Mouse (Mus musculus) kidney, postnatal 4 days (tissue): Measurements from ENCODE around the gene Suv39h2.

Experiments
- DNase-seq, 2 experiments: peaks; one replicate each; pipeline ENCODE4 v3.0.0; 2021; ENCODE audit warnings: mixed read lengths in 2 of 2

Gene Suv39h2

DNA sequence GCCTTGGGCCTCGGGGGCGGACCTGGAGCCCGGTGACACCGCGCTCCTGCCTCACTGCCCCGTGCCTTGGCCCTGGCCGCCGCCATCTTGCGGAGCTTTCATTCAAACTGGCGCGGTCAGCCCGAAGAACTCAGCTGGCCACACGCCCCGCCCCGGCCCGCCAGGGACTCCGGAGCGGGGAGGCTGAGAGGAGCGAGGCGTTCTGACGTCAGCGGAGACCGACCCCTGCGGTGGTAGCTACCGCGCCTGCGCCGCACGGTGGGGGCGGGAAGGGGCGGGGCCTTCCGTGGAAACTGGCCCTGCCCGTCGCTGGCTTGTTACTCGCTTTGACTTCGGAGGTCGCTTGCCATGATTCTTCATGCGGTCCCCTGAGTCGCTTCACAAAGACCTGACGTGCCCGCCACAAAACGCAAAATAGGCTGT lies at the start of gene Suv39h2:
Gene Suv39h2 (minus strand): TSS at position 171 of the 423 bp plus-strand sequence.
- DNase-seq = peak; percentile 99

DNA sequence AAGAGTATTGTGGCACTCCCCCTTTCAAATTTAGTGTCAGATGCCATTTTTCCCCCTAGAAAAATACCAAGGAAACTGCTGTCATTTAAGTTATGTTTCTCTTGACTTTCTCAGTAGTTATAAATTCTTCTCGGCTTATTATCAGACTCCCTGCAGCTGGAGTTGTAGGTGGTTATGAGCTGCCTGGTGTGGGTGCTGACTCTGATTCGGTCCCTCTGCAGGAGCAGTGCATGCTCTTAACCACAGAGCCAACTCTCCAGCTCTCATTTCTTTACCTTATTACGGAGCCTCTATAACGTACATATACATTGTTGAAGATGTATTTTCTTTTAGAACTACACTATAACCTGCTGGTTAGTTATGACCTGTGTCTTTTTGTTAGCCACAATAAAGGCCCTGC lies 47.7 kb upstream of the Suv39h2 start:
- no peak for DNase-seq

GRCm38 (mm10) chr2:3512552-3513454 lies 38.0 kb upstream of the Suv39h2 start, which contains the start of the genes Gm45902, Hspa14 and Cdnf:
TSS of gene Gm45902 (minus strand) at chr2:3512790.
TSS of gene Hspa14 (minus strand) at chr2:3512814.
TSS of gene Cdnf (plus strand) at chr2:3513030.
- DNase-seq = peak; percentile 93 to 96

- DNase-seq = peak; percentile 38 to 46
These were observed 37.2 kb upstream of the Suv39h2 start for GRCm38 (mm10) chr2:3512076-3512475.

GRCm38 (mm10) chr2:3500886-3501285 lies 26.1 kb upstream of the Suv39h2 start:
- DNase-seq = no peak

DNA sequence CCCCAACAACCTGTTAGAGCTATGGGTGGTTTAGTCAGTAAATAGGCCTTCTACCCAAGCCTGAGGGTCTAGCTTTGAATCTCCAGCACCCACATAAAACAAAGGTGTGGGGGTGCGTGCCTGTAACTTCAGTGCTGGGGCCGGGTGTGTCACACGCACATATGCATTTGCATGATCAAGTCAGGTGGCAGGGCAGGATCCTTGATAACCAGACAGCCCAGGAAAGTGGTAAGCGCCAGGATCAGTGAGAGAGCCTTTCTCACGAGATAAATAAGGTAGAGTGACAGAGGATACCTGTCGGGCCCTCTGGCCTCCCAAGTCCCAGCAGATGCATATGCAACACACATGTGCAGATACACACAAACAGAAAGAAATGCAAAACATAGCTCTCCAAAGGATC lies 24.7 kb upstream of the Suv39h2 start:
- no peak for DNase-seq

- no peak for DNase-seq
These were observed 19.1 kb upstream of the Suv39h2 start for GRCm38 (mm10) chr2:3493833-3494409.

DNA sequence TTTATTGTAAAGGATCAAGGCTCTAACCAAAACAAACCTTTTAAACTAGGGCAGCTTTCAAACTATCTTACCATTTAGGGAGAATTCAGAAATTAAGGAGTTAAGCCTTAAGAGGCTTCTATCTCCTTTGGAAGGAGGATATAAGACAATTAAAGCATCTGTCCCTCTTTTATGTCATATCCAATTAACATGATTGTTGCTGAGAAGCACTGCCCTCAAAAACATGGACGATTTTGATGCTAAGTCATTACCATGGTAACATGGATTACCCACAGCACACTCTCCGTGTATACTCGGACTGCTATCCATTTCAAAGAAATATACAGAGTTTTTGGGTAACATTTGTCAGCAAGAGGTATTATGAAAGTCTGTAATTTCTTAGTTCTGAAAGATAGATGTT lies 15.0 kb upstream of the Suv39h2 start:
- DNase-seq = no peak

DNA sequence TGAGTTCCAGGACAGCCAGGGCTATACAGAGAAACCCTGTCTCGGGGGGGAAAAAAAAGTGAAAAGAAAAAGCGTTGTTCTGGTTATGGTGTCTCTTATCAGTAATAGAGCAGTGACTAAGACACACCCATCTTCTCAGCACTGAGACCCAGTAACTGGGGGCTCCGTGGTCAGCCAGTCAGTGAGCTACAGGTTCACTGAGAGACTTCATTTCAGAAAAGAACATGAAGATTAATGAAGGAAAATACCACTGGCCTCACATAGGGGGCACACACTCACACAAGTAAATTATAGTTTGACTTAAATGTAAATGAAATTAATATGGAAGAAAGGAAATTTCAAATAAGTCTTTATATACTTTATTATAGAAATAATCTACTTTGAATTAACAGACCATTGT lies 5.4 kb upstream of the Suv39h2 start:
- no peak for DNase-seq

DNA sequence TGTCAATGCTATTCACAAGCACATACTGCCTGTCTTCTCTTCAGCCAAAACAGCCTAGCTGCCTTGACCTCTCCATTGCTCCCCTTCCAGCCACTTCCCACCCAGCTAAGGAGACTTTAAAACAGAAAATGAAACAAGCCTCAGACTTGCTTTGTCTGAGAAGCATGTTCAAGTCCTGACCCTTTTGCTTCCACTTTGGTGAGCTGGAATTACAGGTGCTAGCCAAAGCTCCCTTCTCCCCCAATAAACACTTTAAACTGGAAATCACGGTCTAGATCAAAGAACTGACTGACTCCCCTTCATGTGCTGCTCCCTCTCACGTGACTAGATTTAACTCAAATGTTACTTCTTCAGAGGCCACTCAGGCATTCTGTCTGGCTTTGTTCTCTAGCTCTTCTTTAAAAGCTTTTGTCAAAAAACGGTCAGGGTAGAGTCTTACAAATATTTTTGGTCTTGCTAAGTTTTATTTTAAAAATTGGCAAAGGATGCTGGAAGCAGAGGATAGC lies 968 bp upstream of the Suv39h2 start:
- DNase-seq = no peak

DNA sequence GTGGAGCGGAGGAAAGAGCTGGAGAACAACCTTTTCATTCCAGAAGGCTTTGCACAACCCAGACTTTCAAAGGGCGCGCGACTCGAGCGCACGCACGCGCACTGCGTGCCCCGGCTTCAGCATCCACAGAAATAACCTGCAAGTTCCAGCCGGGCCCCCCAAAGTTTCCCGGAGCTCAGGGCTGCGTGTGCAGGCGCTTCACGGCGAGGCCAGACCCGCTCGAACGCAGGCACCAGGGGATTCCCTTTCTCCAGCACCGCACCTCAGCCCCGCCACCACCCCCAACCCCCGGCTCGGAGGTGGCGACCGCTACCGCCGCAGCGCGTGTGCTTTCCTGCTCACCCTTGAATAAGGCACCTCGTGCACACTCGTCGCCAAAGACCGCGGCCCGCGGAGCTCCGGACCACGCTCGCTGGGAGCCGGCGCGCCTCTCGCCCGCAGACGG lies 448 bp downstream of the Suv39h2 start:
- DNase-seq = peak; percentile 71 to 80

- DNase-seq = no peak
These were observed 940 bp downstream of the Suv39h2 start for GRCm38 (mm10) chr2:3473891-3474290.

GRCm38 (mm10) chr2:3456590-3456989 lies 18.2 kb downstream of the Suv39h2 start:
- peak in 1 of 2 experiments; percentile 6 for DNase-seq

DNA sequence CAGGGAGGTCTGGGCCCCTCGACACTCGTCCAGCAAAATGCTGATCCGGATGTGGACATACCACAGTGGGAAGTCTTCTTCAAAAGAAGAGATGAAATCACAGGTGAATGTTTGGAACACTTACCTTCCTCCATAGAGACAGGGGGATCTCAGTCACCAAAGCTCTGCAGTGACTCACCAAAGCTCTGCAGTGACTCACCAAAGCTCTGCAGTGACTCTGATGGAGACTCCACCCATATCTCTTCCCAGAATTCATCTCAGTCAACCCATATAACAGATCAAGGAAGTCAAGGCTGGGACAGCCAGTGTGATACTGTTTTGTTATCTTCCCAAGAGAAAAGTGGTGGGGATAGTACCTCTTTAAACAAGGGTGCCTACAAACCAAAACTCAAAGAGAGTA lies 21.7 kb downstream of the Suv39h2 start:
- DNase-seq = no peak

DNA sequence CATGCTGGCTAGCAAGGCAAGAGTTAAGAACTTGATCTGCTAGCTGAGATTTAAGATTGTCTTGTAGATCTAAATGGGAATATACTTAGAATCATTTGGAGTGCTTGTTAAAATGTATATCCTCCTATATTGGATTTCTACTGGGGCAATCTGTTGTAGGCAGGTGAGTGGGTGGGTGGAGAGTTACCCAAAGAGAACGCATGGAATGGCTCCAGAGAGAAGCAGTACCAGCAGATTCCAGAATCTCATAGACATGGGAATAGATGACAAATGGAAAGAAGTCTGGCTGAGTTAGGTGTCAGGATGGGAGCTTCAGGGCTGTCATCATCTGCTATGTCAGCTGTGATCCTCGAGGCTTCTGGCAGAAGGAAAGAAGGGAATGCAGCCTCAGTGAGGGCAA lies 25.4 kb downstream of the Suv39h2 start:
- no peak for DNase-seq

DNA sequence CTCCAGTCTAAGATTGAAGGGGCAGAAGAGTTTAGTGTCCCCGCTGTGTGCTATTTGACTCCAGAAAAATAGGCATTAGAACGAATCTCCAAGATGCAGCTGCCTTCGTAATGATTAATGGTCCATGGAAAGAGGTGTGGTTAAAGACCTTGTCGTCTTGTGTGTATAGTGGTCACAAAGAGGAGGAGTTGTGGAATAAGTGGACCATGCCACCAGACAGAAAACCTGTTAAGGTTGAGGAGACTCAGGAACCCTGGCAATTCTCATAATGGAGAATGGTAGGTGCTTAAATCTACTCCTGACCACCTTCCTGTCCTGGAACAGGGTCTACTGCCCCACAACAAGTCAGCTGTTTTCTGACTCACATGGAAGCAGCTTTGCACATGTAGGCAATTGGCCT lies 28.8 kb downstream of the Suv39h2 start:
- DNase-seq = no peak

- DNase-seq = no peak
These were observed 30.6 kb downstream of the Suv39h2 start for GRCm38 (mm10) chr2:3444206-3444605.

DNA sequence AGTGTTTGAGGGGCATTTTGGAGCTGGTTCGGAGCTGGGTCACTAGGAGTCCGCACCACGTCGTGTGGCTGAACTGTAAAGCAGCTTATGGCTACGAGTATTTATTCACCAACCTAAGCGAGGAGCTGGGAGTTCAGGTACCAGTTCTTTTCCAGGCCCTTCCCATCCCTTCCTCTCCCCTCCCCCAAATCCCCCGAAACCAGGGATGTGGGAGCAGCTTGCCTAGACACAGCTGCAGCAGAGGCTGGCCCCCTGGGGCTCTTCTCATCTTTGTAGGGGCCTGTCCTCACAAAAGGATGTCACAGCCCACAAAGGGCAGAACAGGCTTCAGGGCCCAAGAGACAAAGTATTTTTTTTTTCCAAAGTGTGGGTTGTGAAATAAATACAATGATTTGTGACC lies 36.9 kb downstream of the Suv39h2 start:
- DNase-seq = no peak

DNA sequence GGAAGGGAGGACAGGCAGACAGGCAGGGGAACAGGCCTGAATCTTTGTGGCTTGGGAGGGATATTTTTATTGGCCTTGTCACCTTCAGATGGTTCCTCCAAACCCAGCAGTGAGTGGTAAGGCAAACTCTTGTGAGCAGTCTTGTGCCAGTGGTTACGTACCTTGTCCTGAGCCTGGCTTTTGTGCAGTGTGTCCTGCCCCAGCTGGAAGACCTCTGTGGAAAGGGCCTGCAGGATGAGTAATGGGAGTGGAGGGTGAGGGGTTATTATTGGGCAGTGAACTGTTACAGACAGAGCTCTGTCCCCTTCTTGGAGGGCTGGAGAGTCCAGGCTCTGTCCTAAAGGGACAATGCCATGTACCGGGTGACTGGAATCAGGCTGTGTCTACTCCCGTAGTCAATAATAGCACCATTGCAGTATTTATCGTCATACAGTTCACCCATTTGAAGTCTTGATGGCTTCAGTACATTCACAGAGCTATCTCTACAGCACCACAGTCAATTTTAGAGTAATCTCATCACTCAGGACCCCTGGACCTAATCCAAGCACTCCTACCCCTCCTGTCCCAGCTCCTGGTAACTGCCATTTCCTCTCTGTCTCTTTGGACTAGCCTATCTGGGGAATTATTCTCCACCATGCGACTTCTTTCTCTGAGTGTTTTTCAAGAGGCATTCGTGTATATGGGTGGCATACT lies 39.3 kb downstream of the Suv39h2 start:
- DNase-seq = no peak

DNA sequence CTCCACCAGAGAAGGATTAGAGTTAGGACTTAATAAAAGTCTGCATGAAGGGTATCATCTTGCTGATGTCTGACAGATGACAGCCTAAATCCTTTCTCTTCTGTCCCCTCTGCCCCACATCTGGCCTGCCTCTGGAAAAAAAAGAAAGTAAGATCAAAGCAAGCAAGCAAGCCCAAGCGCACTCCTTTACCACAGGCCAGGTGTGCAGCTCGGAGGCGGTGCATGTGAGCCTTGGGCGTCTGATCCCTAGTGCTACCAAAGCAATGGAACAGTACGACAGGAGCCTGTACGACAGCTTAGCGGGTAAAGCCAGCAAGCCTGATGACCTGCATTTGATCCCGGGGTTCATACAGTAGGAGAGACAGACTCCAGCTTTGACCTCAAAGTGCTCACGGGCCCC lies 43.9 kb downstream of the Suv39h2 start:
- DNase-seq = no peak

DNA sequence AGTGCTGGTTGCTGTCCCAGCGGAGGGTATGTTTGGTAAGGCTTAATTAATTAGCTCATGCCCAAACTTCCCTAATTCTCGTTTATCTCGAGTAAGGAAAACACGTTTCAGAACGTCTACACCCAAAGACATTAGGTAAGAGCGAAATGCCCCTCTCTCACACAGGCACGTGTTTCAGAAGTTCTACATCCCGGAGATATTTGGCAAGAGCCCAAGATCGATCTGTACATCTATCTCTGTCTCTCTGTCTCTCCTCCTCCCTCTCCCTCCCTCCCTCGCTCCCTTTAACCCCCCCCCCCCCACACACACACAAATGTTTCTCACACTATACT lies 50.3 kb downstream of the Suv39h2 start:
- no peak for DNase-seq

DNA sequence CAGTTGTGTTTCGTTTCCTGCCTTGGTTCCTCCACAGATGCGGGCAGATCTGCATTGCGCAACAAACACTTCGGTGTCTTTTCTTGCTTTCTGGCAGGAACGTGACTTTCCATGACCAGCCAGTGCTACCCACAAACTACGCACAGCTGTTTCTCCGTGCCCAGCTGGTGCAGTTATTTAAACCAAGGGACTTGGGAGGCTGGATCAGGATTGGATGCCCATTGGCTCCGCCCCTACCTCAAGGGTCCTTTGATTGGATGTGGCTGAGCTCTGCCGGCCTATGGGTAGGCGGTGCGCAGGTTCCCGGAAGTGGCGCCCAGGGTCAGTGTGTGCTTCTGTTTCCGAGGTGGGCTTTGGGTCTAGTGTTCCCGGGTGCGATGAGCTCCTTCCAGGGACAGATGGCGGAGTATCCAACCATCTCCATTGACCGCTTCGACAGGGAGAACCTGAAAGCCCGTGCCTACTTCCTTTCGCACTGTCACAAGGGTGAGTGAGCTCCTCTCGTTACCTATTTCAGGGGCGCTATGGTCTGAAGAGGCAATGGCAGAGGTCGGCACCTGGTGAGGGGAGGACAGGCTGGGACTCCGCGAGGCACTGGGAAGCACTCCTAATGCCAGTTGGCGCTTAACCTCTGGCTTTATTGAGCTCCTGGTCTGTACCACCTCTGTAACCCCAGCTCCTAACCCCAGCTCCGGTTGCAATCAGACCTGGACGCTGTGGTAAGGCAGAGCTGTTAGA lies 50.8 kb downstream of the Suv39h2 start, which contains the start of gene Dclre1c:
Gene Dclre1c (plus strand): TSS at position 291 of the 738 bp plus-strand sequence.
- peak; percentile 88 to 94 for DNase-seq

GRCm38 (mm10) chr2:3422548-3422947 lies 52.3 kb downstream of the Suv39h2 start, which contains the start of gene Meig1:
TSS of gene Meig1 (minus strand) at chr2:3422648.
- DNase-seq = no peak
